Mouse (Mus musculus) gonadal fat pad, adult 2 months (tissue): ENCODE data around the gene Krt36. TPM values are rescaled to one million over a fixed set of nuclear protein-coding genes. Genes with fewer than 3 reads are reported as not detected.

Source experiments
- DNase-seq: peaks from one replicate; pipeline ENCODE4 v3.0.0-alpha.2; 2012; ENCODE audit warnings: low read depth
- polyA plus RNA-seq: library from polyadenylated mRNA; depleted of rRNA; stranded (reverse); fragments of >200 nt; gene quantifications from 2 replicates; pipeline ENCODE4 v1.2.3, GENCODE M21; 2012; rRNA removed

The Krt36 gene
- polyA plus RNA-seq, 1 experiment, result 1.0 TPM

- DNase-seq, result no peak
Measured at GRCm38 (mm10) chr11:100088378-100089025, 16.9 kb downstream of the Krt36 start.

GRCm38 (mm10) chr11:100087861-100088260 is 17.6 kb downstream of the Krt36 start, which contains the start of gene Krt32:
Krt32 (minus strand) TSS chr11:100088226.
- no peak for DNase-seq

GRCm38 (mm10) chr11:100073873-100074272 is 31.6 kb downstream of the Krt36 start:
- DNase-seq, result no peak

GRCm38 (mm10) chr11:100067293-100068036 is 38.0 kb downstream of the Krt36 start:
- DNase-seq, result no peak

- DNase-seq, result peak; percentile 87
Measured at GRCm38 (mm10) chr11:100066236-100067010, 39.0 kb downstream of the Krt36 start.

GRCm38 (mm10) chr11:100058875-100059274 is 46.6 kb downstream of the Krt36 start:
- no peak for DNase-seq

- DNase-seq, result peak; percentile 71
Measured at GRCm38 (mm10) chr11:100055686-100056655, 49.5 kb downstream of the Krt36 start.

Other genes with a start within 250 kb of the Krt36 start
- gene Gm11568, start 247.7 kb downstream of the Krt36 start, polyA plus RNA-seq, result not detected in 2 replicates
- gene Gm11559, start 241.2 kb downstream of the Krt36 start, polyA plus RNA-seq, result not detected in 2 replicates
- gene Krtap9-1, start 232.2 kb downstream of the Krt36 start, polyA plus RNA-seq, result not detected in 2 replicates
- gene Gm11567, start 226.4 kb downstream of the Krt36 start, polyA plus RNA-seq, result not detected in 2 replicates
- not detected in 2 replicates for gene Krtap31-1, start 197.7 kb downstream of the Krt36 start, polyA plus RNA-seq
- not detected in 2 replicates for gene Gm11565, start 190.9 kb downstream of the Krt36 start, polyA plus RNA-seq
- gene Krtap31-2, start 169.3 kb downstream of the Krt36 start, polyA plus RNA-seq, result not detected in 2 replicates
- gene Krtap9-5, start 157.2 kb downstream of the Krt36 start, polyA plus RNA-seq, result not detected in 2 replicates
- not detected in 2 replicates for gene Krtap29-1, start 126.6 kb downstream of the Krt36 start, polyA plus RNA-seq
- not detected in 2 replicates for gene Krtap16-1, start 119.0 kb downstream of the Krt36 start, polyA plus RNA-seq
- gene Krtap17-1, start 111.6 kb downstream of the Krt36 start, polyA plus RNA-seq, result not detected in 2 replicates
- gene Krt33a, start 89.4 kb downstream of the Krt36 start, polyA plus RNA-seq, result 0.09 TPM in 1 of 2 replicates, not detected in the other
- gene Krt33b, start 75.8 kb downstream of the Krt36 start, polyA plus RNA-seq, result not detected in 2 replicates
- not detected in 2 replicates for gene Krt34, start 64.1 kb downstream of the Krt36 start, polyA plus RNA-seq
- 0.16 and 0.19 TPM in 2 replicates for gene Krt31, start 55.1 kb downstream of the Krt36 start, polyA plus RNA-seq
- 0.71 and 3.7 TPM in 2 replicates for gene Krt32, start 17.4 kb downstream of the Krt36 start, polyA plus RNA-seq
- gene Krt35, start 9.4 kb downstream of the Krt36 start, polyA plus RNA-seq, result 0.13 and 0.35 TPM in 2 replicates
- gene Krt13, start 15.9 kb upstream of the Krt36 start, polyA plus RNA-seq, result not detected in 2 replicates
- 22.6 and 22.7 TPM in 2 replicates for gene Krt15, start 30.3 kb upstream of the Krt36 start, polyA plus RNA-seq
- gene Krt19, start 43.0 kb upstream of the Krt36 start, polyA plus RNA-seq, result 181 and 213 TPM in 2 replicates
- 0.04 TPM in 1 of 2 replicates, not detected in the other for gene Krt9, start 87.6 kb upstream of the Krt36 start, polyA plus RNA-seq
- gene Krt14, start 101.9 kb upstream of the Krt36 start, polyA plus RNA-seq, result 40.0 and 42.3 TPM in 2 replicates
- not detected in 2 replicates for gene Krt16, start 143.3 kb upstream of the Krt36 start, polyA plus RNA-seq
- gene Krt17, start 155.4 kb upstream of the Krt36 start, polyA plus RNA-seq, result 2.4 and 2.9 TPM in 2 replicates
- not detected in 2 replicates for gene Krt42, start 164.2 kb upstream of the Krt36 start, polyA plus RNA-seq
- gene Eif1, start 214.3 kb upstream of the Krt36 start, polyA plus RNA-seq, result 113 and 130 TPM in 2 replicates
- gene Gast, start 228.8 kb upstream of the Krt36 start, polyA plus RNA-seq, result not detected in 2 replicates